Mouse (Mus musculus) liver, embryonic 16.5 days (tissue): ENCODE data around the gene Fbxo24. TPM values are rescaled to one million over a fixed set of nuclear protein-coding genes. Genes with fewer than 3 reads are reported as not detected.

Experiments used
- ATAC-seq: fragments of 200-750 bp; cut with Nextera tagmentation; 2 replicates; pipeline ENCODE4 v1.8.0; 2017; ENCODE audit warnings: low read depth, mild to moderate bottlenecking, moderate number of reproducible peaks, moderate library complexity
- H3K27ac ChIP-seq: fragments of 300-500 bp; sonication (generic); 2 replicates; pipeline ENCODE4 v1.5.1; 2014; ENCODE audit warnings: mild to moderate bottlenecking, low read length
- H3K27me3 ChIP-seq: fragments of 300-500 bp; sonication (generic); 2 replicates; pipeline ENCODE4 v1.6.1; 2014; ENCODE audit warnings: low read depth, low read length, mixed read lengths; ENCODE audit not compliant: control insufficient read depth, insufficient read depth
- H3K36me3 ChIP-seq: fragments of 300-500 bp; sonication (generic); 2 replicates; pipeline ENCODE4 v1.6.1; 2014; ENCODE audit warnings: mild to moderate bottlenecking; ENCODE audit not compliant: control insufficient read depth, insufficient read depth
- H3K4me1 ChIP-seq: fragments of 300-500 bp; sonication (generic); 2 replicates; pipeline ENCODE4 v1.6.1; 2014; ENCODE audit warnings: low read depth, low read length, mixed read lengths; ENCODE audit not compliant: control insufficient read depth
- H3K4me2 ChIP-seq: fragments of 300-500 bp; sonication (generic); 2 replicates; pipeline ENCODE4 v1.6.1; 2014; ENCODE audit warnings: low read depth, low read length, mixed read lengths
- H3K4me3 ChIP-seq: fragments of 300-500 bp; sonication (generic); 2 replicates; pipeline ENCODE4 v1.5.1; 2014; ENCODE audit warnings: low read depth, mild to moderate bottlenecking, low read length
- H3K9ac ChIP-seq: fragments of 300-500 bp; sonication (generic); 2 replicates; pipeline ENCODE4 v1.6.1; 2014; ENCODE audit warnings: low read depth, low read length
- H3K9me3 ChIP-seq: fragments of 300-500 bp; sonication (generic); replicated peaks from 2 replicates; pipeline ENCODE4 v1.6.1; 2016; ENCODE audit warnings: low read length; ENCODE audit not compliant: control insufficient read depth
- WGBS: fragments of 180-500 bp; shearing (Covaris S2); extraction: QIAGEN DNeasy Blood & Tissue Kit; methylation state at CpG from one replicate; pipeline ENCODE4 v1.1.7; 2014; ENCODE audit not compliant: insufficient replicate concordance; 5-methylcytosine and 5-hydroxymethylcytosine counted together
- polyA plus RNA-seq: library from polyadenylated mRNA; unstranded; fragments of >200 nt; fragmentation: Nextera tagmentation; extraction: Ambion mirVana; gene quantifications from 2 replicates; pipeline ENCODE4 v1.2.1, GENCODE M21; 2015

Fbxo24 gene
- polyA plus RNA-seq, 1 experiment from 2014 or later, result 0.07 TPM

DNA sequence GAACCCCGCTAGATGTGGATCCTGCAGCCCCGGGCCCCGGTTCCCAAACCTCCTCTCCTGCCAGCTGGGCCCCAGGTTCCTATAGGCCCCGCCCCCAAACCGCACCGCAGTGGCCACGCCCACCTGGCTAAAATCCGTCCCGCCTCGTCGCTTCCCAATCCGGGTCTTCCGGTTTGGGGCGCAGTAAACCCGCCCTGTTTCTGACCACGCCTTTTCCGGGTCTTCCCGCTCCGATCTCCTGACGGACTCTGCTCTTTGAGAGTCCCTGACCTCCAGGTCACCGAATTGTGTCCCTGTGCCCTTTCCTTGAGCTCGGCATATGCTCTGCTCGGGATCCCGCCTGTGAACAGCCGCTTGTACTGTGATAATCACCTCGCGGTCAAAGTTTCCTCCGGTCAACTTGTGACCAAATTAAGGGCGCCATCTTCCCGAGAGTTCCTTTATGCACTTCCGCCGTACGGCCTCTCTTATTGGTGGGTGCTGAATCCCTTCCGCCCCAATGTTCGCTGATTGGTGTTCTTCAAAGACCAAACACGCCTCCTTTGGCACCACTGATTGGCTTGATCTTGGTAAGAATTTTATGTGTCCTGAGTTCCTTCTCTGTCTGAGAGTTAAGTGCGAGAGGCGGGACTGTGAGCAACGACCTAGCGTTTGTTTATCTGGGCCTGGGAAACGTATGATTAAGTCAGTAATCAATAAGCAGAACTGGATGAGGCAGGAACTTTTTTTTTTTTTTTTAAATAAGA lies 28.0 kb downstream of the Fbxo24 start, which contains the start of gene Mospd3:
Gene Mospd3, minus strand, starts transcription at position 440 of the 746 bp plus-strand sequence.
- Histone ChIP-seq H3K36me3 (no peaks in the 10 kb centered on the region), H3K4me1 (peaks cover 43% of the 10 kb centered on the region), H3K4me3 (peak within 1 kb of the TSS; percentile 81), H3K9me3 (no peaks in the 10 kb centered on the region), H3K27ac (peak within 1 kb of the TSS; percentile 91), H3K9ac (peak within 1 kb of the TSS; percentile 91), H3K27me3 (no peaks in the 10 kb centered on the region), H3K4me2 (peak within 1 kb of the TSS; percentile 99)
- peak; percentile 93 for ATAC-seq
- WGBS, result under 1% methylated on average over 41 of the region's 41 CpGs

DNA sequence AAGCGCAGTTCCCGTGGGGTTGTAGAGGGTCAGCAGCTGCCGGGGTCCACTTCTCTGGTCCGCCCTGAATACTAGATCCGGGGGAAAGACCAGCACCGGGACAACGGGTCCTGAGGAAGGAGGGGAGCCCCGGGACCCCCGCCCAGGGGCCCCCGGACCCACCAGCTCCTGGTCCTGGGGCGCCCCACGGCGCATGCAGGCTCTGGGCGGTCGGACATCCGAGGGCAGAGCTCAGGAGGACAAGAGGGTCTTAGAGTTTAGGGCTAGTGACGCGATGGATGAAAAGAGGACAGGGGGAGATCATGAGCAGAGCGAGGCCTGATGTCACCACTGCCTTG lies 28.6 kb downstream of the Fbxo24 start:
- Histone ChIP-seq H3K36me3 (no peaks in the 10 kb centered on the region), H3K4me2 (peak overlapping the region; percentile 99), H3K9me3 (no peaks in the 10 kb centered on the region), H3K9ac (peak overlapping the region; percentile 91), H3K27me3 (no peaks in the 10 kb centered on the region), H3K27ac (peak overlapping the region; percentile 91), H3K4me1 (peaks cover 38% of the 10 kb centered on the region), H3K4me3 (peak overlapping the region; percentile 81)
- WGBS, result under 1% methylated on average over 19 of the region's 19 CpGs
- peak; percentile 26 for ATAC-seq

DNA sequence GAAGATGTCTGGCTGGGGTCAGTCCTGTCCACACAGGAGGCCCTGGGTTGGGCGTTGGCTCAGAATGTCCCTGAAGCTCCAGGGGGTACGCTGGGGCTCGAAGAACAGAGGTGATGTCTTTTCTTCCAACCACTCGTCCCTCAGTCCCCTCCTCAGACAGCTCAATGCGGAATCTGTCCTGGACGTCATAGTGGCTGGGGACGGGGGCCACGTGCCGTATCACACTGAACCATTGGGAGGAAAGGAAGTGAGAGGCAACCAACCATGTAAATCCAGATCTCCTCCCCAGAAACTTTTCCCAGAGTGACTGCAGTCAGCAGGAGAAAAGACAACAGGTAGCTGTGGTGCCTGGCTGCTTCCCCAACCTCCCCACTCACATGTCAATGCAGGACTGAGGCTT lies 29.2 kb downstream of the Fbxo24 start:
- peaks cover 34% of the 10 kb centered on the region for H3K4me1 ChIP-seq
- 21% methylated on average over 9 of the region's 9 CpGs for WGBS
- no peaks in the 10 kb centered on the region for H3K27me3 ChIP-seq

DNA sequence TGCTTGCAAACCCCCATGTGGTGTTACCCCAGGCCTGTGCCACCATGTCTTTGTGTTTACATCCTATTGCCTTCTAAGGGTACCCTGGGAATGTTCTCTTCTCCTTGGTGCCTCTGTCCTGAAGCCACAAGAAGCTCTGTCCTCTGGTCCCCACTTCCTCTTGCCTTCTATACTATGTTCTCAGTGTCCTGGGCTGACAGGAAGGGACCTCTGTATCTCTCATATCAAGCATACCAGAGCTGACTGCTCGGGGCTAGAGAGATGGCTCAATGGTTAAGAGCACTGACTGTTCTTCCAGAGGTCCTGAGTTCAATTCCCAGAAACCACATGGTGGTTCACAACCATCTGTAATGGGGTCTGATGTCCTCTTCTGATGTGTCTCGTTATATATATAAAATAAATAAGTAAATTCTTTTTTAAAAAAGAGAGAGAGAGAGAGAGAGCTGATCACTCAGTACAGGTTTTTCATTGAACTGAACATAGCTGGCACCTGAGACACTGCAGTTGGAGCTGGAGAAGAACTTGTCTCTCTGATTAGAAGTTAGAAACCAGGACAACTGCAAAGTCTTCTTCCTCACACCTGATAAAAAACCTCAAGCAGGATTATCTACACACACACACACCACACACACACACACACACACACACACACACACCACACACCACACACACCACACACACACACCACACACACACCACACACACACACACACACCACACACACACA lies 30.5 kb downstream of the Fbxo24 start:
- H3K4me3 ChIP-seq, result no peak overlapping the region
- no peaks in the 10 kb centered on the region for H3K36me3 ChIP-seq
- peak overlapping the region; percentile 45; the same call in 1 of the 2 replicates for H3K27ac ChIP-seq
- ATAC-seq, result no peak
- WGBS, result 29% methylated on average over 2 of the region's 2 CpGs
- H3K4me1 ChIP-seq, result peaks cover 31% of the 10 kb centered on the region
- no peak overlapping the region for H3K4me2 ChIP-seq
- H3K9ac ChIP-seq, result no peak overlapping the region
- H3K9me3 ChIP-seq, result no peaks in the 10 kb centered on the region
- no peaks in the 10 kb centered on the region for H3K27me3 ChIP-seq

More for the DNA sequence above, 29.2 kb downstream of the Fbxo24 start:
- ATAC-seq, result no peak
- Histone ChIP-seq H3K9me3 (no peaks in the 10 kb centered on the region), H3K9ac (peak overlapping the region; percentile 91), H3K4me2 (peak overlapping the region; percentile 99), H3K4me3 (peak overlapping the region; percentile 81), H3K27ac (peak overlapping the region; percentile 91), H3K36me3 (no peaks in the 10 kb centered on the region)

DNA sequence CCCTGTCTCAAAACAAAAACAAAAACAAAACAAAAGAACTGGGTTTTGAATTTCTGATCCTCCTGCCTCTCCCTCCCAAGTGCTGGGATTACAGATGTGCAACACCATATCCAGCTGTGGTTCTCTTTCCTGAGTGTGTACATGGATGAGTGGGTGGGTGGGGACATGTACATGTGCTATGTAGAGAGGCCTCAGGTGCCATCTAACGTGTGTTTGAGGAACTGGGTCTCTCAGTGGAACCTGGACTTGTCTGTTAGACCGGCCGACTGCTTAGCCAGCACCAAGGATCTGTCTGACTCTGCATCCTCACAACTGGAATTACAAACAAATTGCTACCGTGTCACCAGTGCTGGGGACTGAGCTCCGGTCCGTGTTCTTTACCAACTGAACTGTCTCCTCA lies 31.2 kb downstream of the Fbxo24 start:
- Histone ChIP-seq H3K27ac (peak overlapping the region; percentile 45; the same call in 1 of the 2 replicates), H3K4me1 (peaks cover 29% of the 10 kb centered on the region), H3K36me3 (no peaks in the 10 kb centered on the region), H3K9ac (no peak overlapping the region), H3K27me3 (no peaks in the 10 kb centered on the region), H3K4me3 (no peak overlapping the region), H3K9me3 (no peaks in the 10 kb centered on the region), H3K4me2 (no peak overlapping the region)
- 71% methylated on average over 6 of the region's 6 CpGs for whole genome bisulfite sequencing
- ATAC-seq, result no peak

DNA sequence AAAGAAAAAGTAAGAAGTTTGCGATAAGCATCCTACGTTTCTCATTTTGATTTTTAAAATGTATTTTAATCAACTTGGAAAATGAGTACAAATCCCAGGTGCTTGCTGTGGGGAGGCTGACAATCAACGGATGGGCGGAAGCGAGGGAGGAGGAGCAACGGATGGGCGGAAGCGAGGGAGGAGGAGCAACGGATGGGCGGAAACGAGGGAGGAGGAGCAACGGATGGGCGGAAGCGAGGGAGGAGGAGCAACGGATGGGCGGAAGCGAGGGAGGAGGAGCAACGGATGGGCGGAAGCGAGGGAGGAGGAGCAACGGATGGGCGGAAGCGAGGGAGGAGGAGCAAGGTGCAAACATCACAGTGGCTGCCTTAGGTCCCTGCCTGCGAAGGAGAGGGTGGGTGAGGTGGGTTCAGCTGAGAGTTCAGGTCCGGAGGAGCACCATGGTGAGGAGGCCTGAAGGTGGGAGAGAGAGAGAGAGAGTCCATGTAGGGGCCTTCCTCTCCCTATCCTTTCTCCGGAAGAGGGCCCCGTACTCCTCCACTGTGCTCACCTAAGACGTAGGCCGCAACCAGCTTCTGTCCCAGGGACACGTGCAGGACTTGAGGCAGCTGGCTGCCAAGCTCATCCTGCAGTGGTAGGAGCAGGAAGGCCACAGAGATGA lies 32.1 kb downstream of the Fbxo24 start:
- H3K36me3 ChIP-seq, result no peaks in the 10 kb centered on the region
- no peak for ATAC-seq
- peaks cover 24% of the 10 kb centered on the region for H3K4me1 ChIP-seq
- no peaks in the 10 kb centered on the region for H3K9me3 ChIP-seq
- 22% methylated on average over 30 of the region's 30 CpGs for WGBS
- peak overlapping the region; percentile 23; the same call in 1 of the 2 replicates for H3K27ac ChIP-seq
- peak overlapping the region; percentile 44 for H3K4me2 ChIP-seq
- peak overlapping the region; percentile 18; the same call in 1 of the 2 replicates for H3K4me3 ChIP-seq
- no peaks in the 10 kb centered on the region for H3K27me3 ChIP-seq
- peak overlapping the region; percentile 37; the same call in 1 of the 2 replicates for H3K9ac ChIP-seq

DNA sequence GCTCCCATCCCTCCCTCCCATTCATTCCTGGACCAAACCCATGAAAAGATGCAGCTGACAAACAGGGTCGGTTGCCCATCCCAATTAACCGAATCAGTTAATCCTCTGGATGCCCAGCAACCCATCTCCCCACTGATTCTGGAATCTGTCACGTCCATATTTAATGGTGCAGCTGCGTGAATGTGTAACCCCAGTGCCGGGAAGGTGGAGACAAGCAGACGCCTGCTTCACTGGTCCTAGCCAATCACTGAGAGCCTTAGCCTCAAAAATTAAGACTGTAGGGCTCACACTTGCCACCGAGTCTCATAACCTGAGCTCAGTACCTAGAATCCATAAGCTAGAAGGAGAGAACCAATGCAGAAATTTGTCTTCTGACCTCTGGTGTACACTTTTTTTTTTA lies 32.9 kb downstream of the Fbxo24 start:
- 81% methylated on average over 7 of the region's 7 CpGs for WGBS
- no peak overlapping the region for H3K9ac ChIP-seq
- peaks cover 24% of the 10 kb centered on the region for H3K4me1 ChIP-seq
- H3K9me3 ChIP-seq, result no peaks in the 10 kb centered on the region
- no peak for ATAC-seq
- H3K27ac ChIP-seq, result no peak overlapping the region
- H3K4me3 ChIP-seq, result no peak overlapping the region
- no peaks in the 10 kb centered on the region for H3K36me3 ChIP-seq
- no peak overlapping the region for H3K4me2 ChIP-seq
- no peaks in the 10 kb centered on the region for H3K27me3 ChIP-seq

DNA sequence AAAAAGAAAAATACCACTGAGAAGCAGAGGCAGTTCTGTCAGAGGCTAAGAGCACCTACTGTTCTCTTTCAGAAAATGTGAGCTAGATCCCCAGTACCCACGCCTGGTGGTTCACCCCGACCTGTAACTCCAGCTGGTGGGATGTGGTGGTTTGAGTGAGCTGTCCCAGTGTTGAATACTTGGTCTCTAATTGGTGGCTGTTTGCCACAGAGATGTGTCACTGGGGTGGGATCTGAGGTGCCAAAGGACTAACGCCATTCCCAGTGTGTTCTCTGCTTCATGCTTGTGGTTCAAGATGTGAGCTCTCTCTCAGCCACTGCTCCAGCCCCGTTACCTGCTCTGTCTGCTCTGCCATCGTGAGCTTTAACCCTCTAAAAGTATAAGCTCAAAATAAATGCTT lies 38.3 kb downstream of the Fbxo24 start:
- H3K4me2 ChIP-seq, result no peak overlapping the region
- H3K9ac ChIP-seq, result no peak overlapping the region
- no peaks in the 10 kb centered on the region for H3K4me1 ChIP-seq
- H3K27ac ChIP-seq, result no peak overlapping the region
- ATAC-seq, result no peak
- H3K27me3 ChIP-seq, result no peaks in the 10 kb centered on the region
- peaks cover 10% of the 10 kb centered on the region for H3K36me3 ChIP-seq
- peaks cover 6% of the 10 kb centered on the region; the same call in 1 of the 2 replicates for H3K9me3 ChIP-seq
- 70% methylated on average over 5 of the region's 5 CpGs for WGBS
- H3K4me3 ChIP-seq, result no peak overlapping the region
